Mouse (Mus musculus): ENCODE data around the gene Ap3d1.
A peak's percentile ranks its signal among the peaks of the same experiment; 100 is the strongest.

Ap3d1 gene

GRCm38 (mm10) chr10:80757717-80758116, 15.7 kb upstream of the Ap3d1 start:
- peak; percentile 77 for DNase-seq (ENCODE audit: low read depth)

DNA sequence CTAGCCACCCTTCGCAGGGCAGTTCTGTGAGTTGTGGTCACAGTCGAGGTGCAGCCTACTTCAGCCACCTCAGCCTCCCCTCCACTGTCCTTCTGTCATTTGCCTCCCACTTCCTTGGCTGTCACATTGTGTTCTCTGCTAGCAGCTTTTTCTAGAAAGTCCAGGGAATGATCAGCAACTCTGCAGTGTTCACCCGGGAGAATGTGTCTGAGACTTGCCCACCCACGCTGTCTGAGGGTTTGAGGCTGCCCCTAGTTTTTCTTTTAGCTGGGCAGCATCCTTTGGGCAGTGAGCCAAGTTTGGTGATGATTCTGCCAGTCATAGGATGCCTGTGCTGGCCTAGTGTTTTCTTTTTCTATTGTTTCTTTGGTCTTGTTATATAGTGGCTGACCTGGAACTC, 14.9 kb upstream of the Ap3d1 start:
- no peak for DNase-seq (ENCODE audit: low read depth)

DNA sequence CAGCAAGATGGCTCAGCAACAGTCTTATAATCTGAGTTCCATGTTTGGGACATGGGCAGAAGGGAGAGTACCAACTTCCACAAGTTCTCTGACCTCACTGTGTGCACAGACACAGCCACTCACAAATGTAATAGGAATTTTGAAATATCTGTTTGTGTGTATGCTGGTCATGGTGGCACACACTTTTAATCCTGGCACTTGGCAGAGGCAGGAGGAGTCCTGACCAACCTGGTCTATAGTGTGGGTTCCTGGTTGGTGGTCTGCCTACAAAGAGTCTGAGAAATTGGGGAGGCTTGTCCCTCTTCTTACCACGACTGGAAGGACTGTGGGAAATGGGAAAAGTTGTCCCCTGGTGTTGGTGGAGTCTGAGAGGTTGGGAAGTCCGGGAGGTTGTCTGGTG, 14.4 kb upstream of the Ap3d1 start:
- no peak for DNase-seq (ENCODE audit: low read depth)

DNA sequence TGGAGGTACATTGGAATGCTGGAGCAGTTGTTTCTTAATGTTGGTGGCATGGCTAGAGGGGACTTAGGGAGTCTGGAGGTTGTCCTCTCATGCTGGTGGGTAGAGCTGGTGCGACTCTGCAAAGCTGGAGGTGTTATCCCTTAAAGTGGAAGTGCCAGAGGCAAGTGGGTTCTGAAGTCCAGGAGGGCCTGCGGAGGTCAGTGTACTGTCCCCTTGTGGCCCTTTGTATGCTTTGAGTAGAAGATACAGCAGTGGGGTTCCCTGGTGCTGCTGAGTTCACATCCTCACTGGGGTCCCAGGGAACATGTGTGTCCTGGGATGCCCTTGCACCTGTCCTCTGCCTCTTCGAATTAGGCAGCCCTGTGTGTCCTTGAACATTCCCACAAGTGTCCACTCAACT, 14.0 kb upstream of the Ap3d1 start:
- DNase-seq (ENCODE audit: low read depth): no peak

DNA sequence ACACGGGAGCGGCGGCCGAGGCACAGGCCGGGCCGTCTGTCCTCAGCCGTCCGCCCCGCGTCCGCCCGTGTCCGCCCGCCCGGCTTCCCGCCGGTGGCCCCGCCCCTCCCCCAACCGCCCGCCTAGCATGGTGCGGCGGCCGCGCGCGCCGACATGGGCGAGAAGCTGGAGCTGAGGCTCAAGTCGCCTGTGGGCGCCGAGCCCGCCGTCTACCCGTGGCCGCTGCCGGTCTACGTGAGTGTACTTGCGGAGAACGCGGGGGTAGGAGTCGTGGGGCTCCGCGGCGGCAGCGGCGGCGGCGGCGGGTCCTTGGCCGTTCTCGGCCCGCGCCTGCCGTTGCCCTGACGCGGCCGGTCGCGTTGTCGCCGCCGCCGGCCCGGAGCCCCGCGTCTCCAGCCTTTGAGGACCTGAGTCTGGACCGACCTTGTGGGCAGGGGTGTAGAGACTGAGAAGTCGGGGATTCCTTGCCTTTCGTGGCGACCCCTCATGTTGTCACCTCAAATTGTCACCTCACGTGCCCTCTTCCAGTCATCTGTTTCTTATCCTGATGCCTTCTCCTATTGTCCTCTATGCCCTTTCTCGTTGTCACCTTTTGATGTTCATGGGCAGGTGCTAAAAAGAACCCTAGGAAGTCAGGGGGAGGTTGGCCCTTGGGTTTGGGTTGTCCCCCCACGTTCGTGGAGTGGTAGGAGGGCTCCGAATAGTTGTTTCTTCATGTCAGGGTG, 13.4 kb upstream of the Ap3d1 start:
- no peak for DNase-seq (ENCODE audit: low read depth)

DNA sequence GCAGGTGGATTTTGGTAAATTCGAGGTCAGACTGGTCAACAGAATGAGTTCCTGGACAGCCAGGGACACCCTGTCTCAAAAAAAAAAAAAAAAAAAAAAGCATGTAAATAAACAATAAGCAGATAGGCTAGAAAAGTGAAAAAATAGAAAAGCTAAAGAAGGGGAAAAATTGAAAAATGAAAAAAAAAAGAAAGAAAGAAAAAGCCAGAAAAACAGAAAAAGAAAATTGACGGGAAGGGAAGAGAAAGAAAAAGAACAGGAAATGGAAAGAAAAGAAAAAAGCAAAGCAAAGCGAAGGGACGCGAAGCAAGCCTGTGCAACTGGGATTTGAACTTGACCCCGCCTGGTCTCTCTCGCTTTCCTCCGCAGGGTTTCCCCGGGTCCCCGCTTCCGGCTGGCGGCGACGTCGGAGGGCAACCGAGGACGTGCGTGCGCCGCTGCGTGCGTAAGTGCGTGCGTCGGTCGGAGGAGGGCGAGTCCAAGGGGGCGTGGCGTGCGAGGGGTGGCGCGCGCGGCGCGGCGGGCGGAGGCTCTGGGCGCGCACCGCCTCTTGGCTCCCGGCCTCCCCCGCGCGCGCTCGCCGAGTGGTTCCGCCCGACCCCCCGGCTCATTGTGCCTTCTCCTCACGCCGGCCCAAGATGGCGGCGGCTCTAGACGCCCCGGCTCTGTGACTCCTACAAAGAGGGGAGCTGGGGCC, 12.7 kb upstream of the Ap3d1 start, which contains the start of gene Dot1l:
Gene Dot1l (plus strand): TSS at position 613 of the 697 bp plus-strand sequence.
- peak; percentile 97 for DNase-seq (ENCODE audit: low read depth)

- peak; percentile 96 for DNase-seq (ENCODE audit: low read depth)
Measured at GRCm38 (mm10) chr10:80752079-80752625, 10.1 kb upstream of the Ap3d1 start.

DNA sequence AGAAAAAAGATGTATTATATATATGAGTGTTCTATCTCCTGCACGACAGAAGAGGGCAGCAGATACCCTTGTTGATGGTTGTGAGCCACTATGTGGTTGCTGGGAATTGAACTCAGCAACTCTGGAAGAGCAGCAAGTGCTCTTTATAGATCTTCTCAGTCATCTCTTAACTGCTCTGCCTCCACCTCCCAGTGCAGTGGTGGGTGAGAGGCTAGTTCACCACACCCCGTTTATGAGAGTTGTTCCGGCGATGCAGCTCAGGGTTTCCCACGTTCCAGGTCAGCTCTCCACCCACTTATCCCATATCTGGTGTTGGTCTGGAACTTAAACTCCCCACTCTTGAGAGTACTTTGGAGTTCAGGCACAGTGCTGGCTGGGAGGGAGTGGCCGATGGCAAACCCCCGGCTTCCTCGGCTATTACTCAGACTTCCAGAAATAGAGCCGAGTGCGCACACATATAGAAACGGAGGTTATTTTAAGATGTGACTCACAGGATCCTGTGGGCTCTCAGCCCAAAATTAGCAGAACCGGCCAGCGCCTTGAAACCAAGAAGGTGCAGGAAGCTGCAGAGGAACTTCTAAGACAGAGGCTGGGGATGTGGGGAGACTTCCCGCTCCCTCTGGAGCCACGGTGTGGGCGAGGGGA, 9.2 kb upstream of the Ap3d1 start:
- DNase-seq (ENCODE audit: low read depth): peak; percentile 98

DNA sequence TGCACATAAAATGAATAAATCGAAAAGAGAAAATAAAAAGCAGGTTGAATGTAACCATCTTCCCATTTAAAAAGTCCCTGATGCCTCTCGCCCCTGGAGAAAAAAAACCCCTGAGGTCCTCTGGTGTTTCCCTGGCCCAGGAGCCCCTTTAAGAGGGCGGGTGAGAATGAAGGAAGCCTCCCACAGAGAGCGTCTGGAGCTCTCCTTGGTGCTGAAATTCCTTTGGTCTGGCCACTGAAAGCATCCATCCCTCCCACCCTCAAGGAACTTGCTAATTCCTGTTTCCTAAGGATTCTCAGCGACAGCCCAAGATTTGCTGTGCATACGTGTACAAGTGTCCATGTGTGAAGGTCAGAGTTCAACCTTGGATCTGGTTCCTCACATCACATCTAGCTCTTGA, 6.5 kb upstream of the Ap3d1 start:
- DNase-seq (ENCODE audit: low read depth): peak; percentile 73

GRCm38 (mm10) chr10:80747410-80747809, 5.3 kb upstream of the Ap3d1 start:
- DNase-seq (ENCODE audit: low read depth): peak; percentile 87

DNA sequence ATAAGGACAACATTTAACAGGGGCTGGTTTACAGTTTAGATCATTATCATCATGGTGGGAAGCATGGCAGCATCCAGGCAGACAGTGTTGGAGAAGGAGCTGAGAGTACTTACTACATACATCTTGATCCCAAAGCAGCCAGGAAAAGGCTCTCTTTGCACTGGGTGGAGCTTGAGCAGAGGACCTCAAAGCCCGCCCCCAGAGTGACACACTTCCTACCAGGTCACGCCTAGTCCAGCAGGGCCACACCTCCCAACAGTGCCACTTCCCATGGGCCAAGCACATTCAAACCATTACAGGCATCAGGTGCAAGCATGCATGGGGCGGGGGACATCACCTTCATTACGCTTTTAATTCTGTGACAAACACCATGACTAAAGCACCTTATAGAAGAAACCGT, 2.2 kb upstream of the Ap3d1 start:
- peak; percentile 91 for DNase-seq (ENCODE audit: low read depth)

- DNase-seq (ENCODE audit: low read depth): no peak
Measured at GRCm38 (mm10) chr10:80741634-80742179, 357 bp downstream of the Ap3d1 start.

DNA sequence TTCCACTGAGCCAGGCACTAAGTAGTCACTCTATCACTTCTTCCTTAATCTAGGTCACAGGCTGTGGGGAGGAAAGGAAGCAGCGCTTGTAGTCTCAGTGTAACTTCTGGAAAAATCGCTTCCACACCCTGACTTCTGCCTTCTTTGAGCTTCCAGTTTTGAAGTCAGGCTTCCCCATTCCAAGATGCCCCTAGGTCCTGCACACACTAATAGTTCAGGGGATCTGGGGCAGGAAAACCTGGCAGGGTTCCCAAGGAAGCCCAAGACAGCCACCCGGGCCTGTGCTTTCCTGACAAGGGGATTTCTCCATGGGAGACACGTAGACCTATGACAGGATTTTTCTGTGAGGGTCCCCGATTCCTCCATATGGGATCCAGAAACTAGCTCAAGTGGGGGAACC, 918 bp downstream of the Ap3d1 start:
- DNase-seq (ENCODE audit: low read depth): no peak

- DNase-seq (ENCODE audit: low read depth): peak; percentile 56
Measured at GRCm38 (mm10) chr10:80738657-80739056, 3.4 kb downstream of the Ap3d1 start.

DNA sequence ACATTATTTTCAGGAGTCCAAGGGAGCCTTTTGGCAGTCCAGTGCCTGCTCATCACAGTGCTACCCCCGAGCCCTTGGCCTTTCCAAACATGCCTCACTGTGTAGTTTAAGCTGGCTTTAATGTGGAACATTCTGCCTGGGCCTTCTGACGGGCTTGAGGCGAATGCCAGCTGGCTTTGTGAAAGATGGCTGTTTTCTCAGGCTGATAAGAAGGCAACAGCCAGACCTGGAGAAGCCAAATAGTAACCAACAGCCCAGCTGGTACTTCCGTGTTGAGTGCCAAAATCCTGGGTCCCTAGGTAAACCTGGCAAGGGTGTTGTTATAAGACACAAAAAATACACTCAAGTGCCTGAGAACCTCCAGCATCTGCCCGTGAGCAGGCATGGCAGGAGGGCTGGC, 5.3 kb downstream of the Ap3d1 start:
- DNase-seq (ENCODE audit: low read depth): no peak

- DNase-seq (ENCODE audit: low read depth): no peak
Measured at GRCm38 (mm10) chr10:80732611-80733101, 9.4 kb downstream of the Ap3d1 start.

- DNase-seq (ENCODE audit: low read depth): no peak
Measured at GRCm38 (mm10) chr10:80727369-80728127, 14.5 kb downstream of the Ap3d1 start.

DNA sequence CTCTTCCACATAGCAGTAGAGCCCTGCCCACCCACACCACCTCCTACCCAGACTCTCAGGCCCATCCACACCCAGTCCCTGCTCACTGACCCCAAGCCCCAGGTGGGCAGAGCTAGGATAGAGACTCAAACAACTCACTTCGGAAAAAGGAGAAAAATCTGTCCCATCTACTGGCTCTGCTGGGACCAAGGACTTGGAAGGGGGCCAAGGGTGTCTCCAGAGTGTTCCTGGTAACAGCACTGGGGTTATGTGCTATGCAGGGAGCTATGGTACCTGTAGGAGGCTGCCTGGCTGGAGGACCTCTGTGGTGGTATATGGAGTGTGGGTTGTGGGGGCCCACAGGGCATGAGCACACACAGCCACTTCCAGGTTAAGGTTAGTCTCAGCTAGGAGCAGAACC, 24.8 kb downstream of the Ap3d1 start:
- DNase-seq (ENCODE audit: low read depth): no peak

DNA sequence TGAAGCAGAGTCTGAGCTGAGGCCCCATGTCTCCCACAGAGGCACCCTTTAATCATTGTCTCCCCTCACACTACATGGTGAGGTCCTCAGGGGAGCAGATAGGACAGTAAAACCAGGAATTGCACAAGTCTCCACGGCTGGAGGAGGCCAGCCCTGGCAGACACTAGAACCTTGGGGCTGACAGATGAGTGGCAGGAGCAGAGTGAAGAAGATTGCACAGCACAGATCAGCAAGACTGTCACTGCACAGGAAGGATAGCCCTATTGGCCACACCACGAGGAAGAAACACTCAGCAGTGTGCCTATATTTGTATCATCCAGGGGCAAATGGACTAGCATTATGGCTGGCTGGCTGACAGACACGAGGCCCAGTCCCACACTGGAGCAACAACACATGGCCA, 31.2 kb downstream of the Ap3d1 start:
- no peak for DNase-seq (ENCODE audit: low read depth)

DNA sequence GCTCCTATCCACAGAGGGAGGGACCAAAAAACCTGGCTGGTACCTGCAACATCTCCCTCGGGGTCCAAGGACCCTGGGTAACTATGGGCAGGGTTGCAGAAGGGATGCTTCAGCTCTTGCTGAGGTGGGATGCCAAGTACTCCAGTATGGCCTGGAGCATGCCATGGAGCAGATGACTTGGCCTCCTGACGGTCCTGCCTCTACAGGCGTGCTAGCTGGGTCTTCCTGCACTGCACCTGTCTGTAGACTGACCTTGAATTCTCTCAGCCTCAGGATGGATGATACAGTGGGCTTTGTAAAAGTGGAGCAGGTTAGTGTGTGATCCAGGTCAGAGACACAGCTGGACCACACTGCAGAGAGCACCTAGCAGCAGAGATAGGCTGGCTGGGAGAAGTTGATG, 36.6 kb downstream of the Ap3d1 start:
- DNase-seq (ENCODE audit: low read depth): no peak

DNA sequence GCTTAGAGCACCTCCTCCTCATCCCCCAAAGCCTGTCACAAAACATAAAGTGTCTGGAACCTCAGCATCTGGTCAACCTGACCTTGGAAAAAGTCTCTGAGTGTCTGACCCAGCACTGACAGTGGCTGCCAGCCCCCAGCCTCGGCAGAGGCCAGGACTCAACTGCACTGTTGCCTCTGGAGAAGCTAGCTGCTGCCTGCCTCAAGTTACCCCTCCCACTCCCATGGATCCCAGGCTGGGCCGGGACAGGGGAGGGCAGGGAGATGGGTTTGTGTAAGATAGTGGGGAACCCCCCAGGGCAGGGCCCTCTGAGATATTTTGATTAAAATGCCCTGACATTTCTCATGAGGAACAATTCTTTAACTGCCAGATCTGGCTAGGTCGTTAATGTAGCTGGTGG, 37.0 kb downstream of the Ap3d1 start:
- DNase-seq (ENCODE audit: low read depth): no peak

DNA sequence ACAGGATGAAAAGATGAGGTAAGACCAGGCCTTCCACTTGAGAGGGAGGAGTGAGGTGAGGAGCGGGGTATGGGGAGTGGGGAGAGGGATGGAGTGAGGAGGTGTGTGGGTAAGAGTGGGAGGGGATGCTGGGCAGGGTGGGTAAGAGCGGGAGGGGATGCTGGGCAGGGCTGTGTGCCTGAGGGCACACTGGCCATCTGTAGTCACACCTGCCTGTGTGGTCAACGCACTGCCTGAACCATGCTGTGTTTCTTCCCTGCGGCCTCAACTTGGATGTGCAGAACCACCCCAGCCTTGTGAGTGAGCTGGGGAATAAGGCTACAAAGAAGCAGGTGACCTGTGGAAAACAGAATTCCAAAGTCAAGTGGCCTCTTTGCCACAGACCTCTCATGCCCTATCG, 37.6 kb downstream of the Ap3d1 start:
- DNase-seq (ENCODE audit: low read depth): no peak
